Comparison of ENCODE assay signal across 8 mouse cellular contexts in genomic region chr2:168912051-168912891, GRCm38 (mm10). TPM values are rescaled to one million over a fixed set of nuclear protein-coding genes. Genes with fewer than 3 reads are reported as not detected.
DNase-seq lines count a peak whose midpoint lies in the region; ATAC-seq and TF ChIP-seq lines count a peak whose summit lies in the region.

No protein-coding gene starts in this region.

- no peak for TF ChIP-seq CTCF in cortical plate, adult 2 months (IDR thresholded peaks at IDR 0.05; ENCODE audit: extremely low read depth, insufficient read depth, low read length)
- no peak for TF ChIP-seq CTCF in heart, postnatal 0 days (IDR thresholded peaks at IDR 0.05; ENCODE audit: low read depth)
- no peak for TF ChIP-seq CTCF in olfactory bulb, adult 2 months (IDR thresholded peaks at IDR 0.05; ENCODE audit: insufficient read depth, low read depth, low read length)

- no peaks in the 10 kb centered on the region for H3K9me3 ChIP-seq in heart, postnatal 0 days (replicated peaks; ENCODE audit: control insufficient read depth, low read length)
- H3K9me3 ChIP-seq in limb, embryonic 12.5 days = peaks cover 3% of the 10 kb centered on the region; the same call in 1 of the 2 replicates

- peak; percentile 30; the same call in 1 of the 2 replicates for ATAC-seq in heart, postnatal 0 days (ENCODE audit: insufficient read depth, low read depth)
- peak; percentile 38; the same call in 1 of the 2 replicates for ATAC-seq in limb, embryonic 12.5 days (ENCODE audit: insufficient number of reproducible peaks, insufficient read depth, low FRiP score, low TSS enrichment, low read depth)

- no peak overlapping the region for H3K9ac ChIP-seq in heart, postnatal 0 days (replicated peaks; ENCODE audit: low read depth, low read length)
- H3K9ac ChIP-seq in limb, embryonic 12.5 days (replicated peaks) = peak overlapping the region; percentile 45; the same call in 1 of the 2 replicates

- H3K4me1 ChIP-seq in cortical plate, adult 2 months (ENCODE audit: control insufficient read depth, insufficient read depth, low read length) = no peaks in the 10 kb centered on the region
- H3K4me1 ChIP-seq in heart, postnatal 0 days (ENCODE audit: control insufficient read depth, insufficient read depth) = peaks cover 13% of the 10 kb centered on the region; the same call in 1 of the 2 replicates
- peaks cover 35% of the 10 kb centered on the region for H3K4me1 ChIP-seq in limb, embryonic 12.5 days (replicated peaks)
- peaks cover 13% of the 10 kb centered on the region for H3K4me1 ChIP-seq in olfactory bulb, adult 2 months (ENCODE audit: control insufficient read depth, insufficient read depth, low read length)

- no peak overlapping the region for H3K27ac ChIP-seq in cortical plate, adult 2 months (ENCODE audit: insufficient read depth, low read length)
- no peak overlapping the region for H3K27ac ChIP-seq in heart, postnatal 0 days (ENCODE audit: low read depth)
- H3K27ac ChIP-seq in limb, embryonic 12.5 days = peak overlapping the region; percentile 60
- H3K27ac ChIP-seq in olfactory bulb, adult 2 months (ENCODE audit: insufficient read depth, low read depth, low read length) = no peak overlapping the region

- H3K4me3 ChIP-seq in cortical plate, adult 2 months (ENCODE audit: insufficient read depth, low read length) = peak overlapping the region; percentile 22
- peak overlapping the region; percentile 56 for H3K4me3 ChIP-seq in heart, postnatal 0 days (ENCODE audit: low read depth, low read length)
- peak overlapping the region; percentile 52 for H3K4me3 ChIP-seq in limb, embryonic 12.5 days (replicated peaks)
- H3K4me3 ChIP-seq in olfactory bulb, adult 2 months (ENCODE audit: insufficient read depth, low read depth, low read length) = peak overlapping the region; percentile 29; the same call in 1 of the 2 replicates

- DNase-seq in left cerebral cortex, postnatal 4 days = peak; percentile 43
- no peak for DNase-seq in left cerebral cortex, postnatal 25 days (ENCODE audit: low spot score in 2 of 2)
- no peak for DNase-seq in heart, postnatal 0 days (ENCODE audit: low spot score)
- no peak for DNase-seq in lung, postnatal 25 days (ENCODE audit: low spot score)
- no peak for DNase-seq in gastrocnemius, adult 18-20 months (ENCODE audit: low spot score)

- no peaks in the 10 kb centered on the region for H3K36me3 ChIP-seq in heart, postnatal 0 days (replicated peaks; ENCODE audit: control insufficient read depth, insufficient read depth, low read length)
- H3K36me3 ChIP-seq in limb, embryonic 12.5 days = peaks cover 6% of the 10 kb centered on the region; the same call in 1 of the 2 replicates

- H3K4me2 ChIP-seq in heart, postnatal 0 days (ENCODE audit: low read depth, low read length) = peak overlapping the region; percentile 87
- peak overlapping the region; percentile 90 for H3K4me2 ChIP-seq in limb, embryonic 12.5 days

- no peak for TF ChIP-seq EP300 in heart, postnatal 0 days (IDR thresholded peaks at IDR 0.05; ENCODE audit: low read depth)

- intact Hi-C loops in left cerebral cortex, postnatal 4 days (cut with DNase I) = no loop called here
- intact Hi-C loops in left cerebral cortex, postnatal 25 days (cut with DNase I) = no loop called here

- no peak for TF ChIP-seq POLR2A in cortical plate, adult 2 months (IDR thresholded peaks at IDR 0.05; ENCODE audit: extremely low read depth, insufficient read depth, low read length)
- no peak for TF ChIP-seq POLR2A in olfactory bulb, adult 2 months (IDR thresholded peaks at IDR 0.05; ENCODE audit: insufficient read depth, low read depth, low read length)

- H3K27me3 ChIP-seq in heart, postnatal 0 days (ENCODE audit: control insufficient read depth, insufficient read depth, low read length) = peaks cover 45% of the 10 kb centered on the region
- peaks cover 45% of the 10 kb centered on the region for H3K27me3 ChIP-seq in limb, embryonic 12.5 days

- under 1% methylated on average over 70 of the region's 70 CpGs for WGBS in heart, postnatal 0 days
- WGBS in limb, embryonic 12.5 days = under 1% methylated on average over 70 of the region's 70 CpGs
- WGBS in olfactory bulb, adult 2 months = under 1% methylated on average over 70 of the region's 70 CpGs

RNA-seq across cellular contexts. Expression of gene Zfp64, which starts 43.1 kb away (rescaled TPM):
- total RNA-seq in left cerebral cortex, postnatal 4 days (2021) = 10 to 100 TPM; 21.2 to 23.7 TPM
- 10 to 100 TPM; 15.1 to 15.4 TPM for total RNA-seq in left cerebral cortex, postnatal 25 days (2021)
- 18.9 TPM in 2 replicates for polyA plus RNA-seq in cortical plate, adult 2 months (2012; rRNA removed)
- 15.4 and 19.9 TPM in 2 replicates for total RNA-seq in heart, postnatal 0 days (2014; rRNA removed; ENCODE audit: low replicate concordance)
- 10.0 and 10.9 TPM in 2 replicates for polyA plus RNA-seq in heart, postnatal 0 days (2015; fragmentation: Nextera tagmentation; extraction: Ambion mirVana)
- polyA plus RNA-seq in limb, embryonic 12.5 days (2016; fragmentation: Nextera tagmentation; extraction: Ambion mirVana) = 52.6 and 54.0 TPM in 2 replicates
- polyA plus RNA-seq in olfactory bulb, adult 2 months (2012; ENCODE audit: insufficient read depth, insufficient read length, low replicate concordance, missing spikeins) = not detected in 2 replicates
- 1 to 10 TPM; 7.4 to 7.6 TPM for total RNA-seq in gastrocnemius, adult 18-20 months (2021)
